Mouse (Mus musculus): ENCODE data around the gene Abcc9.
A peak's percentile ranks its signal among the peaks of the same experiment; 100 is the strongest.

Abcc9 gene

DNA sequence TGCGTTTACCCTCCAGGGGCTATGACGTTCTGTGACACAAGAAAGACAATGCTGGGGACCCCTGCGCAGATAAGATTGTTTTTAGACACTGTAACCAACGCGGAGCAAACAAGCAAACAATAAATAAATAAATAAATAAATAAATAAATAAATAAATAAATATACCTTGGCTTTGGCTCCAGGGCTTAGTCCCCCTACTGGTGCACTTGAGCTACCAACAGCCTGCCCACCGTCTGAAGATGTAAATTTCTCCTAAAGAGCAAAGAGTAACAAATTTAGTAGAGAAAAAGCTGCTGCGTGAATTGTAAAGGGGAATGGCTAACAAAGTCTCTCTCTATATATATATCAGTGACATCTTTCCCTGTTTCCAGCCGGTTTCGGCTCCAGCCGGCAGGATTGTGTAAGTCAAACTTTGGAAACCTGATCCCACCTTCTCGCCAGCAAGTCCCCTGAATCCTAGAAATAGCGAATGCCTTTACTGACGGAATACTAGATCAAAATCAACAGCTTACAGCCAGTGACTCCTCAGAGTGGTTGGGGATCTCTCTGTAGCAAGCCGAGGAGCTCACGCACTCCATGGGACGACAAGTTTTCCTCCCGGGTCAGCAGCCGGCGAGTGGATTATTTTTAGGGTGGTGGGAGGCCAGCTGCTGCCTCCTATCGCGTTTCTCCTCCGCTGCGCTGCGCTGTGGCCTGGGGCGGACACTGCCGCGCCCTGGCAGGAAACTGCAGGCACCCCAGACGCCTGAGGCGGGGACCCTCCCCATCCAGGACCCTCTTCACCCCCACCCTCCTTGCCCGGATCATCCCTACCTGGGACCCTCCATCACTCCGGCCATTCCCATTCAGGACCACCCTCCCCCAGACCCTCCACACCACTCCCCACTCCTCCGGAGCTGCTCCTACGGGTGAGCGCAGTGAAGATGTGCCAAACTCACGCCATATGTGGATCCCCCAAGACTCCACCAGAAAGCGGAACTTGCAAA, at the start of gene Abcc9:
Abcc9 (minus strand) TSS at position 664 of the 986 bp plus-strand sequence.
- no peak for DNase-seq (ENCODE audit: low read depth)

DNA sequence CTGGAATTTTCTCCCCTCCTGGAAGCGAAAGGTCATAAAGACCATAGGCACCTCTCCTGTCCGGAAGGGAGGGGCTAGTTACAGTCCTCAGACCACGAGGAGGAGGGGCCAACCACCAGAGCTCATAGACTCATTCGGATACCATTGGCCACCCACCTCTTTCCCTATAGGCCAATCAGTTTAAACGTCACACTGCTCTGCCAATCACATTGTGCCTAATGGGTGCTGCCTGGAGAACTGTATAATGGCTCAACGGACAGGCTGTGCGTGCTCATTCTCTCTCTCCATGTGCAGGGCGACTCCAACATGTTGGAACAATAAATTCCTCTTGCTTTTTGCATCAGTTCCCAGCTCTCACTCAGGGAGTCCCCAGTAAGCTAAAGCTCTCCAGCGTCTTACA, 49.2 kb upstream of the Abcc9 start:
- DNase-seq (ENCODE audit: low read depth) = no peak

DNA sequence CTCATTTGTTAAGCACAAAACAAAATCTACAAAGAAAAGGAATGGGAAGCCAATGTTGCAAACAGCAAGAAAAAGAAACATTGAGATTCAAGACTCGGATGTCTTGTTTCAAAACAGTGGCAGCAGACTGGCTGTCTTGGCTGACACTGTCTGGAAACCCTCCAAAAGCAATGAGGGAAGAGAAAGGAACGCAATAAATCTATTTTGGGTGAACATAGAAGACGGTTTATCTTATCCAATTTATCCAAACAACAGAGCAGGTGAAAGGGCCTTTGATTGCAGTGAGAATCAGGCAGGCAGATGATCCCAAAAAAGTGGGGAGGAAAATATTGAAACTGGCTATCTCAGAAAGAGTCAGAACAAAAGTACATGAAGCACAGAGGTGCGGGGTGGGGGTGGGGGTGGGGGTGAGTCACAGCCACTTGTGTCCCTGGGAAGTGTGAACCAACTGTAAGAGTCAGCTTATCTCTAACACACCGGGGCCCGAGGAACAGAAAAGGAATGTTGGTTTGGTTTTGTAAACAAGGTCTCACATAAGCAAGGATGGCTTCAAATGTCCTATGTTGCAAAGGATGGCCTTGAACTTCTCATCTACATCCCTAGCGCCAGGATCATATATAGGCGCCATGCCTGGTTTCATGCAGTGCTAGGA, 46.1 kb upstream of the Abcc9 start:
- peak; percentile 68 for DNase-seq (ENCODE audit: low read depth)

DNA sequence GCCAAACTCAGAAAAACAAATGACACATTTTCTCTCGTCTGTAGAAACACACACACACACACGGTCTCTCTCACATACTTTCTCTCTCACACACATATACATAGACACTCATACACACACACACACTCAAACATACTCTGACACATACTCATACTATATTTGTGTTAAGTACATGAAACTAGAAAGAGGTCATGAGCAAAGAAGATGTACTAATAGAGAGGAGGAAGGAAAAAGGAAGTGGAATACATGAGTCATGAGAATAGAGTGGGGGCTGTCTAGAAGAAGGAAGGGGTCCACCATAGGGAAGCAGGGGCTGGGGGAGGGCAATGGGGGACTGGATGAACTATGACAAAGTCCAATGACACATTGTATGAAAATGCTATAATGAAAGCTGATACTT, 45.0 kb upstream of the Abcc9 start:
- peak; percentile 80 for DNase-seq (ENCODE audit: low read depth)

DNA sequence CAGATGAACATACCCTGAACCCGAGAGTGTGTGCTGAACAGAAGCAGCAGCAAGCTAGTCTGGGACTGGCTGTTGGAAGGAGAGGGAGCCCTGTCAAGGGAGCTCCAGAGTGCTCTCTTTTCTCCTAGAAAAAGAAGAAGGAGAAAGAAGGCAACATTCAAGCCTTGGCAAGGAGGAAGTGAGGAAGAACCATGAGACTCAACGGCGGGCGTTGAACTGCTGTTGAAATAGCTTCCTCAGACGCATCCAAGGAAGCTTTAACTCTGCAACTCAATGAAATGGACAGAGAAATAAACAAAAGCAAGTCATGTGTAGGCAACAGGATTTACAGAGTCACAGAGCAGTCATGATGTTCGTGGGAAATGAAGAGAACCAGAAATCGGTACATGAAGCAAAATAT, 44.6 kb upstream of the Abcc9 start:
- DNase-seq (ENCODE audit: low read depth) = no peak

DNA sequence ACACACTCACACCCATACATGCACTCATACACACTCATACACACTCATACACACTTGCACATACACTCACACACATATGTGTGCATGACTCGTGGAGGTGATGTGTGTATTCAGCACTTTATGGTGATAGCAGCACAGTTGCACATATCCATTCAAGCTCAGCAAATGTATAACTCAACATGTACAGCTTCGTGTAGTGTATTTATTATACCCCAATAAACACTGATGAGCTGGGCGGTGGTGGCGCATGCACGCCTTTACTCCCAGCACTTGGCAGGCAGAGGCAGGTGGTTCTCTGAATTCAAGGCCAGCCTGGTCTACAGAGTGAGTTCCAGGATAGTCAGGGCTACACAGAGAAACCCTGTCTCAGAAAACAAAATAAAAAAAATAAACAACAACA, 43.4 kb upstream of the Abcc9 start:
- DNase-seq (ENCODE audit: low read depth) = no peak

DNA sequence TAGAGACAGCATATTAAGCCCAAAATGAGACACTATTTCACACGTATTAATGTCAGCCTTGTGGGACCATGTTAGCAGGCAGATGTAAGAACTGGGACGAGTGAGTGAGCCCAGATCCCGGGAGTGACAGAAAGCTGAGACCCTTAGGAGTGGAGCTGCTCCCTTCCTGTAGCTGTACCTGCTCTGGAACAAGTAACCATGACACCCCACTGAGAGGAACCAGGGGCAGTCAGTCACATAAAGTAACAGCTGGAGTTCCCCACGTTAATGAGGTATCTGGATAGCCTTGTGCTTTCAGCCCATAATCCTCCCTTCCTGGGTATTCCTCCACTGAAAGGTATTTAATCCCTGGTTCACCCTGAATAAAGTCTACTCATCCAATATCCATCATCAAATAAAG, 41.1 kb upstream of the Abcc9 start:
- DNase-seq (ENCODE audit: low read depth) = no peak

DNA sequence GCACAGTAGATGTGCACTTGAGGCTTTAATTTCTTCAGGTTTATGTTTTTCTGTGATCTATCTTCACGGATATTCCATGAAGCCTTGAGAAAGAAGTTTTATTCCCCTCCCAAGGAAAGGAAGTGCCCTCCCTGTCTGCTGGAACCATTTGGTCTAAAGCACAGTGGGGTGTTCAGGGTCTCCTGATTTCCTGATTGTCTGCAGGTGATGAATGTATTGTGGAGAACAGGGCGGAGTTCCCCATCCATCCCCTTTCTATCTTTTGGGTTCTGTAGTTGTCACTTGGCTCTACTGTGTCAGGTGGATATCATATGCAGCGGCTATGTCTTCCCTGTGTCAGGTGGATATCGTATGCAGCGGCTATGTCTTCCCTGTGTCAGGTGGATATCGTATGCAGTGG, 39.6 kb upstream of the Abcc9 start:
- no peak for DNase-seq (ENCODE audit: low read depth)

DNA sequence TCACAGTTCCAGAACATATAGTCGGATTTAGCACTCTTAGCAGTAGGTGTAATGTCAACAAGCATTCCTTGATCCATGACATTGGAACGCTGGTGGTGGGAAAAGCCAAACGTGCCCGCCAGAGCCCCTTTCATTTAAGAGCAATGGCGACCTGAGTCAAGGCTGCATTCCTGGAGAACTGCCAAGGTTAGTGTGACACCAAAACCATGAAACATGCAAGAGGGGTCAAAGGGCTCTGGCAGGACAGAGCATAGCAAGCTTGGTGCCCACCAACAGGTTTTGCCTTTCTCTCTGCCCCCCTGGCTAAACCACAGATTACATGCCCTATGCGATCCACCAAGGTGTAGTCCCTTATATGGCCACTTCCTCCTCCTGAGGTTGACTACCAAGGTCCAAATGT, 36.5 kb upstream of the Abcc9 start:
- no peak for DNase-seq (ENCODE audit: low read depth)

DNA sequence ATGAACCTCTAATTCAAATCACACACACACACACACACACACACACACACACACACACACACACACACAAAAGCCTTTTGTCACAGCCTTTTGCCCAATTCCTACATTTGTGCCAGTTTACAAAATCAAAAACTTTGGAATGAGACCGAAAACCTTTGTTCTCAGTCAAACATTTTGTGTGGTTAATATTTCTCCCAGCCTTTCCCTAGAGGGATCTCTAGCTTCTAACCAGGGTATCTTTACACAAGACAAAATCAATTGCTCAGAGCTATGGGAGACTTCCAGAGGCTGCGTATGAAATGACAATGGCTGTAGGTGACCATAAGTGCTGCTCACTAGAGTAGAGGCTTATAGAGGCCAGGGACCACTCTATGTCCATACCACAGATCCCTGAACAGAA, 36.1 kb upstream of the Abcc9 start:
- no peak for DNase-seq (ENCODE audit: low read depth)

DNA sequence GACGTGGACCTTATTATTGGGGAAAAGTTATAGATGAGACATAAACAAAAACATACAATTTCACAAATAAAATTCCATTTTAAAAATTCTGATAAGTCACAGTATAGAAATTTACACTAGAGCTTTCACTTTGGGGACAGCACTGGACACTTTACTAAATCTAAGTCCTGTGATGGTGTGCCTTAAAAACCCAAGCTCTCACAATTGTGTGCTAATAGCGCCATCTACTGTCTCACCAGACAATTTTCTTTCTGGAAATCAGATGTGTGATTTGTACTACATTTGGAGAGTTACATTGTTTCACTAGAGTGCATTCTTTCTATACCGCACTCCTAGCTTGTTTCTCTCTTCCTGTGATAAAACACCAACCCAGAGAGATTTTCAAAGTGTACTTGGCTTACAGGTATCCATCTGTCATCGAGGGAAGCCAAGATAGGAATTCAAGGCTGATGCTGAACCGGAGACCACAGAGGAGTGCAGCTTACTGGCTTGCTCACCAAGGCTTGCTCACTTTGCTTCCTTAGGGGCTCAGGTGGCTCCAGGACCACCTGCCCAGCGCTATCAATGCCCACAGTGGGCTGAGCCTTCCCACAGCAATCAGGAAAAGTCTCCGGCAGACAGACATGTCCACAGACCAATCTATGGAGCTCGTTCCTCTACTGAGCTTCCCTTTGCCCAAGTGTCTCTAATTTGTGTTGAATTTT, 33.3 kb upstream of the Abcc9 start:
- peak; percentile 82 for DNase-seq (ENCODE audit: low read depth)

DNA sequence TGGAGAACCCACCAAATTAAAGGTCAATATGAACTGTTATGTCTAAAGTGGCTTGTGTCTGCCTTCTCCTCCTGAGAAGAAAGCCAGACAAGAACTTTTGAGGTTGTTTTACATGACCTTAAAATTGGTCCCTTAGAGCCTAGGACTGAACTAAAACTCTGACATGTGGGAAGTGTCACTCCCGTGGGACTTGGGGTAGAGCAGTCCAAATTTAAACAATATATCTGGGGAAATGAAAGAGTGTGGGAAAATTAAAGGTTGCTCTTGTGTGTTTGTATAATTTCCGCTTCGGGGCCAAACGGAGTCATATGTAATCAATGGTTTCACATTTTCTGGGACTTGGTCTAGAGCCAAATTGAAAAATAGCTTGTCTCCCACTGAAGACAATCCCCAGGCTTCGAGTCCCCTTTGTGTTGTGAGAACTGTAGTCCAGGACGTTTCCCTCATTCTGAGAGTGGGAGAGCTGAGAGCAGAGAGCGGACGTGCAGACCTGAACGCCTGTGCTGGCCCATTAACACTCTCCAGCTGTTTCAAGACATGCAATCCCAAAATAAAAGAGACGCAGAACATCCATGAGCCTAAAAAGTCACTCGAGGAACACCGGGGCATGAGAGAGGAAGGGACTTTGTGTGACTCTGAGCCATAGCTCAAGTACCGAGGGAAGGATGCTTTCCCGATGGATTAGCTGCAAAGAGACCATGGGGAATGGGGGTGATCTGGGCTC, 30.6 kb upstream of the Abcc9 start:
- DNase-seq (ENCODE audit: low read depth) = no peak

DNA sequence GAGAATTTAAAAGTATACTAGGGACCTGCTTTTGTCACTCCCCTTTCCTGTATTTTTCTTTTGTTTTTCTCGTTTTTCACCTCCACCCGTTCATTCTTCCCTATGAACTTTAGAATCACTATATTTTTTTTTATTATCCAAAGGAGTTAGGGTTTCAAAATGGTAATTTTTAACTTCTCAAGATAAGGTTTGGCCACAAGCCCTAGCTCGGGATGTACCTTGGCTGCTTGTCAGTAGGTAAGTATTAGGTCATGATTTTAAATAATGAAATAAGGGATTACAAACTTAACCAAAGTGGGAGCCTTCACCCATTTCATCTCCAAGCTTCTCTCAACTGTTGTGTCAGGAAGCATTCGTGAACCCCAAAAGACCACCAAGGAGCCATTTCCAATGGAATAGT, 23.9 kb upstream of the Abcc9 start:
- no peak for DNase-seq (ENCODE audit: low read depth)

DNA sequence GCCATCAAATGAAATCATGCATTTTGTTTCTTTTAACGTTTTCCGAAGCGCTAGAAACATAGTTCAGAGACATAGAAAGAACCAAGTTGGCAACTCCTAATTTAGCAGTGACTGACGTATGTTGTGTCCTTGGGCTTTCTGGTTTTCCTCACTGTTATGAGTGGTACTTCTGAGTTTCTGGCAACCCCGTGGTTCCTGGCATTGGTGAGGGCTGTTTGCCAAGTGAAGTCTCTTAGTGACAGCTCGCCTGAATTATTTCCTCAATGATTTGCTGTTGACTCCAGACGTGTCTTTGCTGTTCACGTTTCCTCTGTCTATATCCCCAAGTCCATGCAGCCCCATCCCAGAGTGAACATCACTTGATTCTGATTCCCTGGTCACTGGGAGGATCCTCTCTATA, 19.6 kb upstream of the Abcc9 start:
- DNase-seq (ENCODE audit: low read depth) = no peak

DNA sequence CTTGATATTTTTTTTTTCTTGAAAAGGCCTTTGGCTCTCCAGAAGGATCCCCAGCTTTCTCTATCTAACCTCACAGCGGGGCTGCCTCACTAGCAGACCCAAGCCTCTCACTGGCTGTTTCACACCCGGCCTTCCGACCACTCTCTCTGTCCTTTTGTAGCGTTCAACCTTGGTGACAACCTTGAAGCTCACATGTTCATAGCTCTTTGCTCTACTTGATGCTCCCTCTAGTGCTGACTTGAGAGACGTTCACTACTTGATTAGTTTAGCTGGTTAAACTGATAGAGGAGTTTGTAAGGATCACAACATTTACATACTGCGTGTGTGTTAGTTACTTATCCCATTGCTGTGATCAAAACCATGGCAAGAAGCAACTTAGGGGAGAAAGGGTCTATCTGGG, 18.5 kb upstream of the Abcc9 start:
- DNase-seq (ENCODE audit: low read depth) = no peak

DNA sequence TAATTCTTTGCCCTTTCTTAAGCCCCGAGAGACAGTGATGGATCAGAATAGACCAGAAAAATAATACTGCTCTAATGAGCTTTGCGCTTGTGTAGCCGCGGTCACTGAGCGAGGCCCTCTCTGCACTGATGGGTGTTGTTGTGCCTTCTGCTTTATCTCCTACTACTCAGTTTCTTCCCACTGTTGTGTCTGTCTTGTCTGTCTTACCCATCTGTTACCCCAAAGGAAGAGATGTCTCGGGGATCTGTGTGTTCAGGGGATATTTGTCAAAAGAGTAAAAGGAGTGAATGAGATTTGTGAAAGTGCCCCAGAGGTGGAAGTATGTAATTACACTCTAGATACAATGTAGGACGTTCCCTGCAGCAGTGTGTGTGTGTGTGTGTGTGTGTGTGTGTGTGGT, 16.1 kb upstream of the Abcc9 start:
- DNase-seq (ENCODE audit: low read depth) = no peak

DNA sequence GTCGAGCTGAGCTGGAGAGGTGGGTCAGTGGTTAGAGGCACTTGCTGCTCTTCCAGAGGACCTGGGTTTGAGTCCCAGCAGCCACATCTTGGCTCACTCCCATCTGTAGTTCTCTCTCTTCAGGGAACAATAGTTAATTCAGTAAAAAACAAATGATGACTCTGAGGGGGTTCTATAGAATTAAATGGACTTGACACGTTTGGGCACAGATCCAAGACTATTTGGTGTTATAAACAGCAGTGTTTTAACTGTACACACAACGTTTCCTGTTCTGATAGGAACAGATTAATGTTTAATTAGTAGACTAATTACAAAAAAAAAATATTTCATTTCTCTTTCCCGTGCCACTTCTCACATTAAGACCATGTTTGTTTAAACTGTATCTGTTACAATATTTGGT, 15.1 kb upstream of the Abcc9 start:
- no peak for DNase-seq (ENCODE audit: low read depth)

DNA sequence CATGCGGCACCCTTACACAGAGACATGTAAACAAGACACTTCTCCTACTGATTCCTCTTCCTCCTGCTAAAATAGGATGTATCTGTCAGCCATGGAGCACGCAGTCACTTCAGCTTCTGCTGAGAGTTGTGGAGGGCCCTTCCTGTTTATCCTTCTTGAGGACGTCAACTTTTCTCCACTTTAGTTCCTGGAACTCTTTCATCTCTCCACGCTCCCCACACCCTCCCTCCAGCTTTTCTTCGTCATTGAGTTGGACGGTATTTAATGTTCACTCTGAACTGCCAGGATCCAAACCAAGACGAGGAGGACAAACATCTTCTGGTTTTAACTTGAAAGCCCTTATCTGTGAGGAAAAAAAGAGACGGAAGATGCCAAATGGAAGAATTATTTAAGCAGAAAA, 12.9 kb upstream of the Abcc9 start:
- DNase-seq (ENCODE audit: low read depth) = no peak

DNA sequence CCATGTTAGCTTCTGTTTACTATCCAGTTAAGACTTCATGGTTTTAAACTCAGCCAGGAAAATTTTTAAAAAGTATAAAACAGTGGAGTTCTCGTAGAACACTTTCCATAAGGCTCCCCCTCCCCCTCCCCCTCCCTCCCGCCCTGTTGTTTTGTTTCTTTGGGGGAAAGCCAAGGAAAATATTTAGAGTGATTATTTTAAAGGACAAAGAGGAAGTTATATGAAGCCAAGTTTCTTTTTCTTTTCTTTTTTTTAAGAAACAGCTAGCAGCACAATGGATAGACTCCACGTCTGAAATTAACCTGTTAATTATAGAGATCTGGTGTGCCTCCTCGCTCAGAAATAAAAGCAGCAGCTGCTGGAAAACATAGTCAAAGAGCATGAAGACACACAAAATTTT, 9.0 kb upstream of the Abcc9 start:
- DNase-seq (ENCODE audit: low read depth) = no peak

DNA sequence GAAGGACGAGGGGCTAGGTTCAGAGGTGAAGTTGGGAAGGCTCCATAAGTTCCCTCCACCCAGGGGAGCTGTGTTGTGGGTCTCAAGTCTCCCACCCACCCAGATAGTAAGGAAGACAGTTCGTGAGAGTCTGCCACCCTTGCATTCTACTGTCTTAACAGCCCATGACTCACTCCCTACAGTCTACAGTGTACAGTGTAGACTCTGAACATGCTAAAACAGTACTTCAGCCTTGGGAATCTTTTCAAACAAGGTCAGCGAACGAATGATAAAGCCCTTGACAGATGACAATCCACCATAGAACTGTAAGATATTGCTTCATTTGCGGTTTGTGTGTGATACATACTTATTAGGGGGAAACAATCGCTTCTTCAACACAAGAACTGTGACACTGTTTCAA, 8.6 kb upstream of the Abcc9 start:
- DNase-seq (ENCODE audit: low read depth) = no peak

DNA sequence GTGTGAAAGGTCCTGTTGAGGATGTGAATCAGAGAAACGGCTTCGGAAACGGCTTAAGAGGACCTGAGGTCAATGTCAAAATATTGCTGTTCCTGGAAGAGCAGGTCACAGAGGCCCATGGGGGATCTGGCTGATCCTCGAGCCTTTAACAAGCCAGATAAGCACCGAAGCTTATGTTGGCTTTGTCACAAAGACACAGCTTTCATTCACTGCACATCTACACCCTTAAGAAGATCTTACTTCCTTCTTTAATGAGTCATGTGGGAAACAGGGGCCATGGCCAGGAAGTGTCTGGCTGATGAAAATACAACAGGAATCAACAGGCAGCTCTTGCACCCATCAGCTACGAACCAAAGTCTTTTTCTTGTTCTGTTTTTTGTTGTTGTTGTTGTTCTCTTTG, 6.3 kb upstream of the Abcc9 start:
- peak; percentile 39 for DNase-seq (ENCODE audit: low read depth)

DNA sequence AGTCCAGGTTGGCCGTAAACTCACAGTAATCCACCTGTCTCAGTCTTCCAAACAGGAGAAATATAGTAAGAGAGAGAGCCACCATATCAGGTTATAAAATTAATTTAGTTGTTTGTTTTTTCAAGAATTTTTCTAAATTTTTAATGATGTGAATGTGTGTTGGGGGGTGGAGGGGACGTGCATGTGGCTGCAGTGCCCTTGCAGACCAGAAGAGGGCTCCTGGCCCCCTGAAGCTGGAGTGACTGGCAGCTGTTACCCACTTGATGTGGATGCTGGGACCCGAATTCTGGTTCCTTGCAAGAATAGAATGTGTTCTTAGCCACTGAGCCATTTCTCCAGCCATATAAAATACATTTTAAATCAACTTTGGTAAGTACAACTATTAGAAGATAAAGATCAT, 4.6 kb upstream of the Abcc9 start:
- DNase-seq (ENCODE audit: low read depth) = peak; percentile 26

All from 416B (cell line).